Mouse (Mus musculus) kidney, embryonic 16.5 days (tissue): ENCODE measurements around the gene Kank4. TPM values are rescaled to one million over a fixed set of nuclear protein-coding genes. Genes with fewer than 3 reads are reported as not detected.

ENCODE experiments used
- ATAC-seq: fragments of 200-750 bp; cut with Nextera tagmentation; 2 replicates; pipeline ENCODE4 v1.8.0; 2017; ENCODE audit warnings: moderate TSS enrichment; ENCODE audit not compliant: low FRiP score, low TSS enrichment
- H3K27ac ChIP-seq: fragments of 300-500 bp; sonication (generic); 2 replicates; pipeline ENCODE4 v1.5.1; 2014; ENCODE audit warnings: low read length
- H3K27me3 ChIP-seq: fragments of 300-500 bp; sonication (generic); 2 replicates; pipeline ENCODE4 v1.6.1; 2014; ENCODE audit warnings: low read length, control low read depth, mixed read lengths; ENCODE audit not compliant: insufficient read depth
- H3K36me3 ChIP-seq: fragments of 300-500 bp; sonication (generic); 2 replicates; pipeline ENCODE4 v1.6.1; 2014; ENCODE audit warnings: low read length, control low read depth, mixed read lengths; ENCODE audit not compliant: insufficient read depth
- H3K4me1 ChIP-seq: fragments of 300-500 bp; sonication (generic); 2 replicates; pipeline ENCODE4 v1.6.1; 2014; ENCODE audit warnings: low read length, control low read depth, mixed read lengths; ENCODE audit not compliant: insufficient read depth
- H3K4me2 ChIP-seq: fragments of 300-500 bp; sonication (generic); replicated peaks from 2 replicates; pipeline ENCODE4 v1.6.1; 2014; ENCODE audit warnings: low read depth, low read length
- H3K4me3 ChIP-seq: fragments of 300-500 bp; sonication (generic); 2 replicates; pipeline ENCODE4 v1.5.1; 2014; ENCODE audit warnings: mild to moderate bottlenecking, low read length
- H3K9ac ChIP-seq: fragments of 300-500 bp; sonication (generic); replicated peaks from 2 replicates; pipeline ENCODE4 v1.6.1; 2014; ENCODE audit warnings: low read length
- H3K9me3 ChIP-seq: fragments of 300-500 bp; sonication (generic); 2 replicates; pipeline ENCODE4 v1.6.1; 2016; ENCODE audit warnings: low read length, control low read depth
- WGBS: fragments of 180-500 bp; shearing (Covaris S2); extraction: QIAGEN DNeasy Blood & Tissue Kit; methylation state at CpG from one replicate; pipeline ENCODE4 v1.1.7; 2014; 5-methylcytosine and 5-hydroxymethylcytosine counted together
- polyA plus RNA-seq: library from polyadenylated mRNA; unstranded; fragments of >200 nt; fragmentation: Nextera tagmentation; extraction: Ambion mirVana; gene quantifications from 2 replicates; pipeline ENCODE4 v1.2.1, GENCODE M21; 2015

Gene Kank4
- polyA plus RNA-seq, 1 experiment from 2014 or later: 2.6 TPM

DNA sequence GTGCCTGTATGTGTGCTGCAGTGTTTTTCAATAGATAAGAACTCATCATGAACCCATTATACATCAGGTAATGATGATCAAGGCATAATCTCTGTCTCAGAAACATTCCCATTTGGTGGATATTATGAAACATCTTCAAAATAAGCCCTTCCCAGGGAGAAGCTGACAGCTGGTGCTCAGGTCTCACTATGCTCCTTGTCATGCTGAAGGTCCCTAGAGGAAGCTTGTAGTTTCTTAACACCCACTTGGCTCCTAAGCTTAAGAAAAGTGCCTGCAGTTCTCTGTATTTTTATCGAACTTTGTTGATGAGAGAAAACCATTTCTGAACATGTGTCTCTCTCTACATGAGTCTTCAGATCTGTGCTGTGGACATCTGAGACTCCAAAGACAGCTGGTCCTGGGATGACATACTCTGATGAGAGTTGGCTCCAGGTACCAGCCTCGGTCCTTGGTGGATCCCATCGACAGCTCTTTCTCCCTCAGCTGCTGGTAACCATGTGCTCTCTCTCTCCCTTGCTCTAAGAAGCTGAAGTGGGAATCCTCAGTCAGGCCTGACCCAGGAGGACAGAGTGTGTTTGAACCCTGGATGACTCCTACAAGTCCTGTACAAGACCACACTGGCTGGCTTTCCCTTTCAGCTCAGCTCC is 58.3 kb downstream of the Kank4 start:
- Histone ChIP-seq H3K4me1 (peaks cover 44% of the 10 kb centered on the region), H3K9ac (no peak overlapping the region), H3K27me3 (no peaks in the 10 kb centered on the region), H3K36me3 (peaks cover 20% of the 10 kb centered on the region; the same call in 1 of the 2 replicates), H3K4me2 (no peak overlapping the region), H3K27ac (peak overlapping the region; percentile 78), H3K4me3 (no peak overlapping the region), H3K9me3 (no peaks in the 10 kb centered on the region)
- ATAC-seq: no peak
- WGBS: 58% methylated on average over 3 of the region's 3 CpGs

DNA sequence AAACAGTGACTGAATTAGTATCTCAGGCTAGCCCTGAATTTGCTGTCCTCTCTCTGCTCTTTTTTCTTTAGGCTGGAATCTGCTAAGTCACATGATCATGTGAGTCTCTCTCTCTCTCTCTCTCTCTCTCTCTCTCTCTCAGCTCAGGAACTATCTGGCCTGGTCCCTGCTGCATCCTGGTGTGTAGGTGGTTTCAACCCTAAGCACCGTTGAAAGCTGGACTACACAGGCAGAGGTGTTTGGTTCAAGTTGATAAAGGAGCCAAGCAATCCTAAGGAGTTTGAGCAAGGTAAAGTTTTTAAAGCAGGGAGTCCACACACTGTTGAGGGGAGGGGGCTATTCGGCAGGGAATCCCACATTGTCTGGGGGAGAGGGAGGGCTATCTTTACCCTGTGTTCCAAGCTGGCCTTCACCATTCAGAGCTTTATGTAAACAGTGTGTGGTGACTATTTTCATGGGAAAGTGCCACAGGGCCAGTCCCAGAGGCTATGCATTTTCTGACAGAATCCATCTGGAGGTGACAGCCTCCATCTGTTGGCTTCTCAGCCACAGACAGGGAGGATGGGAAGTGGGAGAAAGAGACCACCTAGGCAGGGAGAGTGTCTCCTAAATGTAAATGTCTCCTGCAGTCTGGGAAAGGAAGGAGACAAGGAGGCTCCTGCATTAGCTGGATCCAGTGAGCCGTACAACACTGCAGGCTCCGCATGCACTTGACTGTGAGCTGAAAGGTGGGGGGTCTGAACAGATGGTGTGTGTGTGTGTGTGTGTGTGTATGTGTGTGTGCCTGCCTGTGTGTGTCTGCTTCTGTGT is 59.1 kb downstream of the Kank4 start:
- Histone ChIP-seq H3K4me2 (no peak overlapping the region; the same call in 1 of the 2 replicates), H3K9me3 (no peaks in the 10 kb centered on the region), H3K27me3 (no peaks in the 10 kb centered on the region), H3K4me1 (peaks cover 44% of the 10 kb centered on the region), H3K4me3 (no peak overlapping the region), H3K27ac (peak overlapping the region; percentile 78), H3K9ac (peak overlapping the region; percentile 40), H3K36me3 (peaks cover 20% of the 10 kb centered on the region; the same call in 1 of the 2 replicates)
- WGBS: 28% methylated on average over 4 of the region's 4 CpGs
- ATAC-seq: peak; percentile 88

DNA sequence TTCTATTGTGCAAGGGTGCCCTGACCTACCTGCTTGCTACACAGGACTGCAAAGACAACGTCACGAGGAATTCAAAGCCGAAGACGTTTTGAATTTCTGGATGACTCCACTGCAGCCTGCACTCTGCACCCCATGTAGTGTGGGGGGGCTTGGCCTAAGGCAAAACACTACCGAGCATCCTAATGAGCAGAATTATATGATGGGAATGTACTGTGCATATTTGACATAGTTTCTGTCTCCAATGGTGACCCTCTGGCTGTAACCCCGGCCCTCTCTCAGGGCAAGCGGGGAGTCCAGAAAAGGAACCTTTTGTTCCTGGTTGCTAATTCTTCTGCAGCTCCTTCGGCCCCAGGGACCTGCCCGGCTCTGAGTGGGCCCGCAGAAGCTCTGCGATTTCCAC is 61.2 kb downstream of the Kank4 start:
- Histone ChIP-seq H3K27ac (peak overlapping the region; percentile 44; the same call in 1 of the 2 replicates), H3K27me3 (no peaks in the 10 kb centered on the region), H3K36me3 (peaks cover 13% of the 10 kb centered on the region; the same call in 1 of the 2 replicates), H3K4me3 (no peak overlapping the region), H3K4me2 (no peak overlapping the region), H3K9ac (no peak overlapping the region), H3K4me1 (peaks cover 44% of the 10 kb centered on the region), H3K9me3 (no peaks in the 10 kb centered on the region)
- ATAC-seq: no peak
- WGBS: 59% methylated on average over 11 of the region's 11 CpGs

GRCm38 (mm10) chr4:98754456-98754855 is 62.9 kb downstream of the Kank4 start:
- no peak overlapping the region for H3K27ac ChIP-seq
- H3K4me1 ChIP-seq: peaks cover 33% of the 10 kb centered on the region
- 0 out of 2 replicates have a peak, but pooled peaks cover 6% of the 10 kb centered on the region for H3K36me3 ChIP-seq
- 92% methylated on average over 4 of the region's 4 CpGs for WGBS
- H3K27me3 ChIP-seq: no peaks in the 10 kb centered on the region
- no peak for ATAC-seq
- H3K9ac ChIP-seq: no peak overlapping the region
- no peak overlapping the region for H3K4me2 ChIP-seq
- H3K4me3 ChIP-seq: no peak overlapping the region
- no peaks in the 10 kb centered on the region for H3K9me3 ChIP-seq

DNA sequence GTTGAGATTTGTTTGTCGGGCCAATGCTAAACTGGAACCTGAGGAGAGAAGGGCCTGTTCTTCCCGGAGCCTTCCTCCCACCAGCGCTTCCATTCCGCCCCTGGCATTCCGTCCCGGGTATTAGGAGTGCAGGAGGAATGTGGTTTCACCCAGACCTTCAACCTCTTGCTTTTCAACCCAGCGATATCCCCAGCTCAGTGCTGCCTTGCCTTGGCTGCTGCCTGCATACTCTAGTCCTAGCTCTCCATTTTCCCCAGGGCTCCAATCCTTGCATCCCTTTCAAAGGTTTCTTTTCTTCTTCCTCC is 73.5 kb downstream of the Kank4 start:
- Histone ChIP-seq H3K27me3 (no peaks in the 10 kb centered on the region), H3K4me1 (peaks cover 10% of the 10 kb centered on the region), H3K27ac (peak overlapping the region; percentile 54), H3K36me3 (no peaks in the 10 kb centered on the region), H3K9ac (0 out of 2 replicates have a peak overlapping the region, but pooled peaks have one; percentile 6), H3K4me3 (no peak overlapping the region), H3K4me2 (no peak overlapping the region), H3K9me3 (peaks cover 3% of the 10 kb centered on the region; the same call in 1 of the 2 replicates)
- WGBS: 6% methylated on average over 7 of the region's 7 CpGs
- ATAC-seq: peak; percentile 75

DNA sequence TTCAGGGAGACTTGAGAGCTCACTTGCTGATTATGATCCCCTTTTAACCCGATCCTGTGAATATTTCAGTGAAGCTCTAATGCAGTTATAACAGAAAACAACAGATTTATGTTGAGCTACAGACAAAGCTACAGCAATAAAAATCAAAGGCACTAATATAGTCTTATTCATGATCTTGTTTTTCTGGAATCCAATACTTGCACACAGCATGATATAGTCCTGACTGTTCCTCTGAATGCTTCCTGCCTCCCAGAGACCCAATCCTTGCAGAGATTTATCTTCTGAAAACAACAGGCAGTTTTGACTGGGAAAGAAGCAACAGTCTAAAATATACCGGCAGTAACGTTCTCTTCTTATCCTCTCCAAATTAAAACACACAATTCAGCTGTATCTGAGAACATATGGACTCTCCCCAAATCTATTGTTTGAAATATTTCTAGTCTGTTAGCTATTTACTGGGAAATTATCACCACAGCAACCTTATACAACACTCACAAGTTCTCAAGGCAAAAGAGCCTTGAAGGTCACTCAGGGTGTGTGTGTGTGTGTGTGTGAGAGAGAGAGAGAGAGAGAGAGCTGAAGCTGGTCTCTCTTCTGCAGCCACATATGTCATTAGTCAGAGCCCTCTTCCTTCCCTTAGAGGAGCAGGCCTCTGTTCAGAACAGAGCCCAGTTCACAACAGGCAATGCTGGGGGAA is 74.0 kb downstream of the Kank4 start:
- Histone ChIP-seq H3K27ac (peak overlapping the region; percentile 54), H3K27me3 (no peaks in the 10 kb centered on the region), H3K36me3 (no peaks in the 10 kb centered on the region), H3K4me3 (no peak overlapping the region), H3K4me1 (peaks cover 10% of the 10 kb centered on the region), H3K9me3 (peaks cover 3% of the 10 kb centered on the region; the same call in 1 of the 2 replicates), H3K4me2 (no peak overlapping the region), H3K9ac (0 out of 2 replicates have a peak overlapping the region, but pooled peaks have one; percentile 6)
- peak; percentile 57 for ATAC-seq
- WGBS: 32% methylated on average over 3 of the region's 3 CpGs

DNA sequence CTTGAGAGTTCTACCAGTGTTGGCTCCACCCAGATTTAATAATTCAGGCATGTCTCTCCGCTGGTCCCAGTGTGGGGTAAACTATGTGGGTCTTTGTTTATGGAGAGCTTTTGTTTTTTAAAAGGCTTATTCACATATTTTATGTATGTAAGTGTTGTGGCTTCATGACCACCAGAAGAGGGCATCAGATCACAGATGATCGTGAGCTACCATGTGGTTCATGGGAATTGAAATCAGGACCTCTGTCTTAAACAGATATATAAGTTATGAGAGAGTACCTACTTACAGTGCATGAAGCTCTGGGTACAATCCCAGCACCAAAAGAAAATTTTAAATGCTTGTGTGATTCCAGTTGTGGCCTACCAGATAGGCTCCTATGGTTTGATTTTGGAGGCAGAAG is 77.6 kb downstream of the Kank4 start:
- no peak overlapping the region for H3K4me3 ChIP-seq

GRCm38 (mm10) chr4:98733660-98734059 is 83.7 kb downstream of the Kank4 start:
- no peak overlapping the region for H3K9ac ChIP-seq
- H3K4me3 ChIP-seq: no peak overlapping the region
- H3K36me3 ChIP-seq: no peaks in the 10 kb centered on the region
- no peak for ATAC-seq
- no peaks in the 10 kb centered on the region for H3K9me3 ChIP-seq
- no peak overlapping the region for H3K27ac ChIP-seq
- peaks cover 4% of the 10 kb centered on the region; the same call in 1 of the 2 replicates for H3K27me3 ChIP-seq
- WGBS: 97% methylated on average over 16 of the region's 16 CpGs
- H3K4me1 ChIP-seq: no peaks in the 10 kb centered on the region
- no peak overlapping the region for H3K4me2 ChIP-seq

More for the DNA sequence above, 77.6 kb downstream of the Kank4 start:
- no peak overlapping the region for H3K9ac ChIP-seq
- H3K4me2 ChIP-seq: no peak overlapping the region
- peaks cover 10% of the 10 kb centered on the region for H3K4me1 ChIP-seq
- H3K27me3 ChIP-seq: no peaks in the 10 kb centered on the region
- 33% methylated on average over 2 of the region's 2 CpGs for WGBS
- no peaks in the 10 kb centered on the region for H3K36me3 ChIP-seq
- H3K9me3 ChIP-seq: no peaks in the 10 kb centered on the region
- no peak overlapping the region for H3K27ac ChIP-seq
- peak; percentile 76; the same call in 1 of the 2 replicates for ATAC-seq

DNA sequence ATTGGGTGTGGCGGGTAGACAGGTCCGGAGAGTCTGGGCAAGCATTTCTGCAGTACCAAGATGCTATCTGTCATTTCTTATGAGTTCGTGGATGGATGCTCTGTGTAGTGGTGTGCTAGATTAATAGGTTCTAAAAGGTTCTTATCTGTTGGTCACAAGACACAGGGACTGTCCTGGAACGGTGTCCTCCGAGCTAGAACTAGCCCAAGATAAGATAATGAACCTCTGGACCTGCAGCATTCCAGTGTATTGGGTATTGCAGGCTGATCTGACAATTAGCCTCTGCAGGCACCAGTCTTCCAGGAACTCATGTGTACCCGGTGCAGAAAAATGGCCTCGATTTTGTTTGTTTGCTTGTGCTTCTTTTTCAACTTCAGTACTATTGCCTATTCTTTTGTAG is 88.6 kb downstream of the Kank4 start:
- peaks cover 19% of the 10 kb centered on the region for H3K4me1 ChIP-seq
- WGBS: 65% methylated on average over 7 of the region's 7 CpGs
- no peak overlapping the region for H3K27ac ChIP-seq
- no peak overlapping the region for H3K9ac ChIP-seq
- peaks cover 25% of the 10 kb centered on the region for H3K27me3 ChIP-seq
- no peaks in the 10 kb centered on the region for H3K9me3 ChIP-seq
- no peak overlapping the region; the same call in 1 of the 2 replicates for H3K4me2 ChIP-seq
- ATAC-seq: no peak
- H3K4me3 ChIP-seq: no peak overlapping the region
- no peaks in the 10 kb centered on the region for H3K36me3 ChIP-seq
